8 mouse cellular contexts compared by ENCODE assay signal in the genomic region with DNA sequence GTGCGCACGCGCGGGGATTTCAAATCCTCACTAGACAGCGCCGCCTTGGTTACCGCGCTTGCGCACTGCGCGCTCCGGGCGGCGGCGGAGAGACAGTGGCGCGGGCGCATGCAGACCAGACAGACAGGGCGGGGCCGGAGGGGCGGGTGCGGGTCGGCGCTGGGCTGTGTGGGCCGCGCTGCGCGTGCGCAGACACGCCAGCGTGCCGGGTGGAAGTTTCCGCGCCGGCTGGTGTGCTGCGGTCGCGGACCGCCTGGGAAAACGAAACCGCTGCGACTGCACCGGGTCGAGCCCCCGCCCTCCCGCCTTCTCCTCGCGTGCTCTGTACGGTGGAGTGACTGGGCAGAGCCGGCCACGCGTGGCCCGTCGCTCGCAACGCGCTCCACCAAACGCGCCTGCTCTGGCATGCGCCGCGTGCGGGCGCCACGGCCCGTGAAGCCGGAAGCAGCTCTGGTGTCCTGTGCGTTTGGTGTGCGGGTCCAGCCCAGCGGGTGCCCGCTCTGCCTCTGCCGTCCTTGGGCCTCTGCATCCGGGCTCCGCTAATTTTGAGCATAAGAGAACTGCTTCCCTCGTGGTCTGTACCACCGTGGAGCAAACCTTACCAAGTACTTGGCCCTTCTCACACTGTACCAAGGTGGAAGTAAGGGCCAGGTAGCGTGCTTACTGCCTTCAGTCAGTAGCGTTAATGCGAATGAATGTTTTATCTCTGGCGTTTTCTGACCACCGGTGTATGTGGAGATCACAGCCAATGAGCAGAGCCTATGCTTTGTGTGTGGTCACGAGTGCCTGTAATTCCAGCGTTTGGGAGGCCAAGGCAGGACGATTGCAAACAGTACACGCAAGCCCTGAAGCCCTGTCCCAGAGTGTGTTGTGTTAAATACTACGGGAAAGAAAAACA. TPM values are rescaled to one million over a fixed set of nuclear protein-coding genes. Genes with fewer than 3 reads are reported as not detected.
DNase-seq lines count a peak whose midpoint lies in the region; ATAC-seq lines count a peak whose summit lies in the region.

No protein-coding gene starts in this region.

- H3K27me3 ChIP-seq in heart, embryonic 14.5 days (ENCODE audit: control insufficient read depth, insufficient read depth, low read length) = no peaks in the 10 kb centered on the region
- H3K27me3 ChIP-seq in liver, embryonic 13.5 days = no peaks in the 10 kb centered on the region
- H3K27me3 ChIP-seq in stomach, embryonic 16.5 days (ENCODE audit: control insufficient read depth, insufficient read depth, low read length) = no peaks in the 10 kb centered on the region

- H3K4me3 ChIP-seq in brown adipose tissue, adult 24 weeks (ENCODE audit: insufficient read depth, low read depth, low read length) = peak overlapping the region; percentile 81
- H3K4me3 ChIP-seq in heart, embryonic 14.5 days (ENCODE audit: control insufficient read depth in 1 of 2, insufficient read depth in 1 of 2, low read depth in 1 of 2, low read length in 2 of 2) = peak overlapping the region; percentile 84 to 97
- H3K4me3 ChIP-seq in liver, embryonic 13.5 days (replicated peaks) = peak overlapping the region; percentile 95
- peak overlapping the region; percentile 77 for H3K4me3 ChIP-seq in stomach, embryonic 16.5 days (replicated peaks; ENCODE audit: low read length)

- H3K9me3 ChIP-seq in heart, embryonic 14.5 days (ENCODE audit: control insufficient read depth, low read length) = no peaks in the 10 kb centered on the region
- H3K9me3 ChIP-seq in liver, embryonic 13.5 days (replicated peaks) = no peaks in the 10 kb centered on the region
- no peaks in the 10 kb centered on the region for H3K9me3 ChIP-seq in stomach, embryonic 16.5 days (replicated peaks; ENCODE audit: control insufficient read depth, low read length)

- peak overlapping the region; percentile 97 for H3K4me2 ChIP-seq in heart, embryonic 14.5 days (ENCODE audit: low read length)
- H3K4me2 ChIP-seq in liver, embryonic 13.5 days = peak overlapping the region; percentile 95
- peak overlapping the region; percentile 71 for H3K4me2 ChIP-seq in stomach, embryonic 16.5 days (ENCODE audit: low read depth, low read length)

- H3K36me3 ChIP-seq in heart, embryonic 14.5 days (ENCODE audit: control insufficient read depth, insufficient read depth, low read length) = peaks cover 4% of the 10 kb centered on the region; the same call in 1 of the 2 replicates
- peaks cover 10% of the 10 kb centered on the region for H3K36me3 ChIP-seq in liver, embryonic 13.5 days
- no peaks in the 10 kb centered on the region; the same call in 1 of the 2 replicates for H3K36me3 ChIP-seq in stomach, embryonic 16.5 days (ENCODE audit: control insufficient read depth, insufficient read depth, low read length)

- H3K9ac ChIP-seq in heart, embryonic 14.5 days (ENCODE audit: low read length) = peak overlapping the region; percentile 99
- peak overlapping the region; percentile 97 for H3K9ac ChIP-seq in liver, embryonic 13.5 days
- peak overlapping the region; percentile 92 for H3K9ac ChIP-seq in stomach, embryonic 16.5 days (ENCODE audit: low read length)

- under 1% methylated on average over 85 of the region's 86 CpGs for WGBS in heart, embryonic 14.5 days
- under 1% methylated on average over 82 of the region's 86 CpGs for WGBS in liver, embryonic 13.5 days (ENCODE audit: insufficient replicate concordance)
- WGBS in stomach, embryonic 16.5 days = under 1% methylated on average over 70 of the region's 86 CpGs

- H3K4me1 ChIP-seq in brown adipose tissue, adult 24 weeks (ENCODE audit: control insufficient read depth, insufficient read depth, insufficient read length, low read length) = peaks cover 20% of the 10 kb centered on the region
- peaks cover 33 to 56% of the 10 kb centered on the region in 2 experiments for H3K4me1 ChIP-seq in heart, embryonic 14.5 days (ENCODE audit: control insufficient read depth in 2 of 2, insufficient read depth in 2 of 2, low read length in 2 of 2)
- peaks cover 54% of the 10 kb centered on the region for H3K4me1 ChIP-seq in liver, embryonic 13.5 days (replicated peaks)
- H3K4me1 ChIP-seq in stomach, embryonic 16.5 days (ENCODE audit: control insufficient read depth, insufficient read depth, low read length) = peaks cover 40% of the 10 kb centered on the region

- peak; percentile 100 for DNase-seq in CD4-positive, CD25-positive, alpha-beta regulatory T cell, adult 2 months (ENCODE audit: low read depth, low spot score)
- DNase-seq in fat pad, adult 2 months (ENCODE audit: extremely low read depth, low read depth, low spot score) = peak; percentile 77
- DNase-seq in kidney, postnatal 14 days = peak; percentile 100
- DNase-seq in liver, embryonic 13.5 days = peak; percentile 94
- DNase-seq in neural tube, embryonic 10.5 days (ENCODE audit: extremely low spot score, low spot score) = peak; percentile 99

- ATAC-seq in heart, embryonic 14.5 days (ENCODE audit: insufficient number of reproducible peaks, insufficient read depth, low FRiP score, low read depth) = peak; percentile 93
- peak; percentile 91 for ATAC-seq in liver, embryonic 13.5 days (ENCODE audit: low read depth)
- ATAC-seq in stomach, embryonic 16.5 days (ENCODE audit: insufficient read depth, low FRiP score) = peak; percentile 96

- peak overlapping the region; percentile 49 for H3K27ac ChIP-seq in brown adipose tissue, adult 24 weeks (replicated peaks; ENCODE audit: low read depth, low read length)
- H3K27ac ChIP-seq in heart, embryonic 14.5 days (replicated peaks in 1 of 2; ENCODE audit: control insufficient read depth in 1 of 2, insufficient read depth in 1 of 2, low read depth in 2 of 2, low read length in 2 of 2) = peak overlapping the region; percentile 97 to 98
- H3K27ac ChIP-seq in liver, embryonic 13.5 days = peak overlapping the region; percentile 94
- H3K27ac ChIP-seq in stomach, embryonic 16.5 days (ENCODE audit: low read length) = peak overlapping the region; percentile 98

RNA-seq across cellular contexts. Expression of gene Tent4a, which starts 0.5 kb away (rescaled TPM):
- 3.6 and 4.1 TPM in 2 replicates for polyA plus RNA-seq in brown adipose tissue, adult 24 weeks (2012; ENCODE audit: insufficient read depth, insufficient read length, missing spikeins)
- polyA plus RNA-seq in heart, embryonic 14.5 days (2014; fragmentation: Nextera tagmentation; extraction: Ambion mirVana) = 5.5 and 5.6 TPM in 2 replicates
- polyA plus RNA-seq in liver, embryonic 13.5 days (2015; fragmentation: Nextera tagmentation; extraction: Ambion mirVana) = 1.9 and 2.1 TPM in 2 replicates
- 4.3 and 4.8 TPM in 2 replicates for polyA plus RNA-seq in stomach, embryonic 16.5 days (2015; fragmentation: Nextera tagmentation; extraction: Ambion mirVana)

RNA-seq across cellular contexts. Expression of gene Nsun2, which starts 1.4 kb away (rescaled TPM):
- 18.9 and 23.8 TPM in 2 replicates for polyA plus RNA-seq in brown adipose tissue, adult 24 weeks (2012; ENCODE audit: insufficient read depth, insufficient read length, missing spikeins)
- 61.3 and 64.2 TPM in 2 replicates for polyA plus RNA-seq in heart, embryonic 14.5 days (2014; fragmentation: Nextera tagmentation; extraction: Ambion mirVana)
- polyA plus RNA-seq in liver, embryonic 13.5 days (2015; fragmentation: Nextera tagmentation; extraction: Ambion mirVana) = 136 and 159 TPM in 2 replicates
- 108 and 114 TPM in 2 replicates for polyA plus RNA-seq in stomach, embryonic 16.5 days (2015; fragmentation: Nextera tagmentation; extraction: Ambion mirVana)

Comparison
In these comparisons a context has a peak if more than half of its experiments do, and no peak if none do; other contexts are left out.
1. Peak in every context shown above with its lines: DNase-seq, ATAC-seq, H3K4me3 ChIP-seq and H3K27ac ChIP-seq.